Comparison of ENCODE assay signal across 13 mouse cellular contexts in the genomic region with DNA sequence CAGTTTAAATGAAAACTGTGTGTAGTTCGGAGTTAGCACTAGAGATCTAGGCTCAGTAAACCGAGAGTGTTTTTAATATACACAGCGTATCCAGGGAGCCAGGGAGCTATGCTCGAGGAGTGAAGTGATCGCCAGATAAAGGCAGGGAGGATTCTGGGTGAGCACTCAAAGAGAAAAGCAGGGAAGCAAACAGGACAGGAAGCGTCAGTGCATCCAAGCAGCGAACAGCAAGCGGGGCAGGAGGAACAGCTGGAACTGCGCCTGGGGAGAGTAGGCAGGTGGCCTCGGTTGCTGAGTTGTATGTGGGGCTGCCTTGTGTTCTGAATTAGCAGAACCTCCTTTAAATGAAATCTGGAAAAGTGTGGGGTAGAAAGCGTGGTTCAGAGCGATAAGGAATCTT.
DNase-seq lines count a peak whose midpoint lies in the region; ATAC-seq and TF ChIP-seq lines count a peak whose summit lies in the region.
"Had no signal": no experiment of that assay in that cellular context is flagged by ENCODE, and none has a peak within 500 bp of the region (broad histone marks: within the 10 kb centered on the region; RNA-seq: fewer than 3 reads in every experiment).

No protein-coding gene starts in this region.

- H3K27ac ChIP-seq in heart, embryonic 13.5 days (replicated peaks) = no peak overlapping the region
- H3K27ac ChIP-seq in liver, embryonic 13.5 days = no peak overlapping the region
- H3K27ac ChIP-seq in liver, postnatal 0 days (ENCODE audit: low read depth) = no peak overlapping the region
- H3K27ac ChIP-seq in limb, embryonic 12.5 days = no peak overlapping the region
- H3K27ac ChIP-seq: forebrain, embryonic 13.5 days; neural tube, embryonic 13.5 days had no signal

- no peak for TF ChIP-seq CTCF in liver, postnatal 0 days (IDR thresholded peaks at IDR 0.05; ENCODE audit: low read depth)

- H3K4me2 ChIP-seq in heart, embryonic 13.5 days = peak overlapping the region; percentile 1; the same call in 1 of the 2 replicates
- H3K4me2 ChIP-seq in liver, embryonic 13.5 days = peak overlapping the region; percentile 33
- H3K4me2 ChIP-seq in liver, postnatal 0 days (ENCODE audit: low read depth, low read length) = no peak overlapping the region
- H3K4me2 ChIP-seq in limb, embryonic 12.5 days = peak overlapping the region; percentile 17; the same call in 1 of the 2 replicates
- H3K4me2 ChIP-seq: forebrain, embryonic 13.5 days; neural tube, embryonic 13.5 days had no signal

- TF ChIP-seq EP300 in liver, postnatal 0 days (IDR thresholded peaks at IDR 0.05; ENCODE audit: low read depth) = no peak

- WGBS in heart, embryonic 13.5 days = 47% methylated on average over 12 of the region's 12 CpGs
- whole genome bisulfite sequencing in liver, embryonic 13.5 days (ENCODE audit: insufficient replicate concordance) = 44% methylated on average over 12 of the region's 12 CpGs
- WGBS in liver, postnatal 0 days (ENCODE audit: insufficient replicate concordance) = 52% methylated on average over 12 of the region's 12 CpGs
- WGBS in limb, embryonic 12.5 days = 41% methylated on average over 12 of the region's 12 CpGs

- peaks cover 14% of the 10 kb centered on the region for H3K4me1 ChIP-seq in heart, embryonic 13.5 days
- peaks cover 23% of the 10 kb centered on the region for H3K4me1 ChIP-seq in liver, embryonic 13.5 days (replicated peaks)
- no peaks in the 10 kb centered on the region for H3K4me1 ChIP-seq in liver, postnatal 0 days (ENCODE audit: insufficient read depth)
- H3K4me1 ChIP-seq in limb, embryonic 12.5 days (replicated peaks) = peaks cover 16% of the 10 kb centered on the region
- H3K4me1 ChIP-seq: neural tube, embryonic 13.5 days had no signal

- no peak for DNase-seq in heart, adult 8-10 months (ENCODE audit: low spot score)
- DNase-seq in liver, embryonic 13.5 days = no peak
- no peak for DNase-seq in liver, postnatal 0 days
- peak; percentile 78 for DNase-seq in brain, adult 2 months (ENCODE audit: low read depth, low spot score)
- DNase-seq in urinary bladder, adult 18-20 months (ENCODE audit: low spot score in 2 of 2) = no peak
- DNase-seq in cerebellum, adult 18-20 months = no peak
- DNase-seq: cerebellum, adult 9-11 months; thymus, postnatal 36 days had no signal

- H3K4me3 ChIP-seq in heart, embryonic 13.5 days = no peak overlapping the region
- no peak overlapping the region for H3K4me3 ChIP-seq in liver, embryonic 13.5 days (replicated peaks)
- H3K4me3 ChIP-seq in liver, postnatal 0 days (ENCODE audit: low read depth, low read length) = no peak overlapping the region
- no peak overlapping the region for H3K4me3 ChIP-seq in limb, embryonic 12.5 days (replicated peaks)
- H3K4me3 ChIP-seq: forebrain, embryonic 13.5 days; megakaryocyte, embryonic 14.5 days; neural tube, embryonic 13.5 days had no signal

- no peaks in the 10 kb centered on the region for H3K9me3 ChIP-seq in heart, embryonic 13.5 days
- H3K9me3 ChIP-seq in liver, embryonic 13.5 days (replicated peaks) = no peaks in the 10 kb centered on the region
- H3K9me3 ChIP-seq in liver, postnatal 0 days (ENCODE audit: low read length) = no peaks in the 10 kb centered on the region
- no peaks in the 10 kb centered on the region for H3K9me3 ChIP-seq in limb, embryonic 12.5 days
- H3K9me3 ChIP-seq: forebrain, embryonic 13.5 days; megakaryocyte, embryonic 14.5 days; neural tube, embryonic 13.5 days had no signal

- H3K9ac ChIP-seq in heart, embryonic 13.5 days = no peak overlapping the region
- H3K9ac ChIP-seq in liver, embryonic 13.5 days = no peak overlapping the region
- H3K9ac ChIP-seq in liver, postnatal 0 days (replicated peaks) = no peak overlapping the region
- H3K9ac ChIP-seq in limb, embryonic 12.5 days (replicated peaks) = no peak overlapping the region
- H3K9ac ChIP-seq: neural tube, embryonic 13.5 days had no signal

- no peaks in the 10 kb centered on the region for H3K36me3 ChIP-seq in heart, embryonic 13.5 days
- no peaks in the 10 kb centered on the region for H3K36me3 ChIP-seq in liver, embryonic 13.5 days
- no peaks in the 10 kb centered on the region for H3K36me3 ChIP-seq in liver, postnatal 0 days (replicated peaks; ENCODE audit: insufficient read depth, low read length)
- no peaks in the 10 kb centered on the region for H3K36me3 ChIP-seq in limb, embryonic 12.5 days

- peaks cover 10% of the 10 kb centered on the region; the same call in 1 of the 2 replicates for H3K27me3 ChIP-seq in heart, embryonic 13.5 days (replicated peaks)
- H3K27me3 ChIP-seq in liver, embryonic 13.5 days = no peaks in the 10 kb centered on the region; the same call in 1 of the 2 replicates
- no peaks in the 10 kb centered on the region for H3K27me3 ChIP-seq in liver, postnatal 0 days (ENCODE audit: insufficient read depth, low read length)
- H3K27me3 ChIP-seq in limb, embryonic 12.5 days = 0 out of 2 replicates have a peak, but pooled peaks cover 4% of the 10 kb centered on the region
- H3K27me3 ChIP-seq: forebrain, embryonic 13.5 days; neural tube, embryonic 13.5 days had no signal

- no peak for ATAC-seq in heart, embryonic 13.5 days (ENCODE audit: extremely low read depth, insufficient number of reproducible peaks, low FRiP score, low TSS enrichment)
- no peak for ATAC-seq in liver, embryonic 13.5 days (ENCODE audit: low read depth)
- ATAC-seq in liver, postnatal 0 days = no peak
- ATAC-seq in limb, embryonic 12.5 days (ENCODE audit: insufficient number of reproducible peaks, insufficient read depth, low FRiP score, low TSS enrichment, low read depth) = no peak
- ATAC-seq: forebrain, embryonic 13.5 days had no signal
